Mouse (Mus musculus) erythroblast, embryonic 14.5 days (primary cell): ENCODE data around the gene Fscb.

Source experiments
- GATA1 ChIP-seq: IDR thresholded peaks from 2 replicates; pipeline ENCODE4 v1.6.1; 2012; ENCODE audit warnings: low read length, inconsistent platforms, mixed read lengths
- TAL1 ChIP-seq: IDR thresholded peaks from 3 replicates; pipeline ENCODE4 v1.6.1; 2012; ENCODE audit warnings: low read length, inconsistent platforms, mixed read lengths

DNA sequence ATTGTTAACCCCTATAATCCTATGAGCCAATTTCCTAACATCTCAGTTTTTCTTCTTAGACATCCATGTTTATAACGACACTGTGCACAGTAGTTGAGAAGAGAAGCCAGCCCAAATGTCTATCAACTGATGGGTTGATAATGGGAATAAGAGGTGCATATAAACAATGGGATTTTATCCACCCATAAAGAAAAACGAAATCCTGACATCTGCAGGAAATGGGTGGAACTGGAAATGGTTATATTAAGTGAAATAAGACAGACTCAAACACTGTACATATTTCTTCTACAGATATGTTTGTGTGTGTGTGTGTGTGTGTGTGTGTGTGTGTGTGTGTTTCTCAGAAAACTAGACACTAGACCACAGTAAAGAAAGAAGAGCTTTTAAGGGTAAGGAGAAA, 37.8 kb downstream of the Fscb start:
- TF ChIP-seq TAL1, result no peak
- no peak for TF ChIP-seq GATA1
